ENCODE assay signal across 12 mouse cellular contexts in the genomic region with DNA sequence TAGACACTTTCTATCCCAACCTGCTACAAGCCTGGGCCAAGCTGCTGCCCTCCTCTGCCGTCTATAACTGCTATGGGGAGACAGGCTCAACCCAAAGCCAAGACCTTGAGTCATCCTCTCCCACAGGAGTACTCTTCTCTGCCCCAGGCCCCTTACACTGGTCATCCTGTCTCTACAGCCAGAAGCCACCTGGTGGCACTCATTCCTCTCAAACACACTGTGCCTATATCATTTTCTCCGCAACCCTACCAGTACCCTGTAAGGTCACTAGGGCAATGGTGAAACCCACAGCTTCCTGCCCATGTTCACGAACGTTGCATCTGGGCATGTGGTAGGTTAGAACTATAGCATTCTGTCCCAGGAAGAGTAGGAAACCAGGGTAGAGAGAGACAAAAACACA. TPM values are rescaled to one million over a fixed set of nuclear protein-coding genes. Genes with fewer than 3 reads are reported as not detected.
A peak's percentile ranks its signal among the peaks of the same experiment; 100 is the strongest.
DNase-seq lines count a peak whose midpoint lies in the region; ATAC-seq lines count a peak whose summit lies in the region.
"Had no signal": no experiment of that assay in that cellular context is flagged by ENCODE, and none has a peak within 500 bp of the region (broad histone marks: within the 10 kb centered on the region; RNA-seq: fewer than 3 reads in every experiment).

No protein-coding gene starts in this region.

- H3K4me3 ChIP-seq in heart, embryonic 16.5 days (ENCODE audit: low read length) = no peak overlapping the region
- H3K4me3 ChIP-seq in lung, embryonic 15.5 days = no peak overlapping the region
- H3K4me3 ChIP-seq: hindbrain, embryonic 10.5 days had no signal

- 63% methylated on average over 4 of the region's 4 CpGs for WGBS in heart, embryonic 16.5 days
- WGBS in lung, embryonic 15.5 days = 62% methylated on average over 4 of the region's 4 CpGs

- H3K9ac ChIP-seq in heart, embryonic 16.5 days (ENCODE audit: low read length) = no peak overlapping the region
- no peak overlapping the region for H3K9ac ChIP-seq in lung, embryonic 15.5 days

- no peak for DNase-seq in heart, postnatal 10 days
- no peak for DNase-seq in lung, postnatal 4 days
- DNase-seq in thymus, postnatal 4 days = peak; percentile 52
- DNase-seq in frontal cortex, adult 2 months (ENCODE audit: extremely low spot score in 1 of 2, low spot score in 1 of 2) = no peak
- DNase-seq: cerebellum, postnatal 36 days; kidney, postnatal 14 days; lung, postnatal 14 days had no signal

- H3K36me3 ChIP-seq in heart, embryonic 16.5 days (ENCODE audit: control insufficient read depth, insufficient read depth) = peaks cover 31% of the 10 kb centered on the region
- H3K36me3 ChIP-seq in lung, embryonic 15.5 days = peaks cover 49% of the 10 kb centered on the region

- intact Hi-C loops in heart, postnatal 10 days (cut with DNase I) = no loop called here

- H3K4me2 ChIP-seq in heart, embryonic 16.5 days (ENCODE audit: low read depth, low read length) = no peak overlapping the region
- H3K4me2 ChIP-seq in lung, embryonic 15.5 days = no peak overlapping the region

- H3K4me1 ChIP-seq in heart, embryonic 16.5 days (ENCODE audit: control insufficient read depth, insufficient read depth, low read length) = peaks cover 9% of the 10 kb centered on the region; the same call in 1 of the 2 replicates
- peaks cover 14% of the 10 kb centered on the region; the same call in 1 of the 2 replicates for H3K4me1 ChIP-seq in lung, embryonic 15.5 days

- no peaks in the 10 kb centered on the region for H3K27me3 ChIP-seq in heart, embryonic 16.5 days (ENCODE audit: control insufficient read depth, insufficient read depth, low read length)
- no peaks in the 10 kb centered on the region for H3K27me3 ChIP-seq in lung, embryonic 15.5 days

- H3K27ac ChIP-seq in heart, embryonic 16.5 days (ENCODE audit: low read length) = no peak overlapping the region
- H3K27ac ChIP-seq in lung, embryonic 15.5 days = 0 out of 2 replicates have a peak overlapping the region, but pooled peaks have one; percentile 2
- H3K27ac ChIP-seq: hindbrain, embryonic 10.5 days had no signal

- peaks cover 4% of the 10 kb centered on the region for H3K9me3 ChIP-seq in heart, embryonic 16.5 days (replicated peaks; ENCODE audit: control insufficient read depth, low read length)
- H3K9me3 ChIP-seq in lung, embryonic 15.5 days = no peaks in the 10 kb centered on the region

- 0 out of 2 replicates have a peak, but pooled peaks have one; percentile 25 for ATAC-seq in heart, embryonic 16.5 days (replicated peaks; ENCODE audit: extremely low read depth, insufficient read depth, low FRiP score)
- ATAC-seq in lung, embryonic 15.5 days (ENCODE audit: borderline replicate concordance, extremely low read depth, low FRiP score, low TSS enrichment) = 0 out of 2 replicates have a peak, but pooled peaks have one; percentile 33
- peak; percentile 70 to 72 for ATAC-seq in hematopoietic stem cell, adult 5-6 weeks (replicated peaks in 1 of 2; ENCODE audit: insufficient read depth in 1 of 2, low FRiP score in 2 of 2, low TSS enrichment in 1 of 2, low read depth in 1 of 2, poor library complexity in 2 of 2, severe bottlenecking in 2 of 2)
- ATAC-seq: activated CD4-positive, CD25-positive, alpha-beta regulatory T cell, adult 4 months had no signal

RNA-seq across cellular contexts. Expression of a gene that starts 31.4 kb away (rescaled TPM):
- polyA plus RNA-seq in heart, embryonic 16.5 days (2015; fragmentation: Nextera tagmentation; extraction: Ambion mirVana) = 3.1 and 3.7 TPM in 2 replicates
- total RNA-seq in heart, postnatal 10 days (2021) = 10 to 100 TPM; 50.6 to 51.0 TPM
- polyA plus RNA-seq in lung, embryonic 15.5 days (2015; fragmentation: Nextera tagmentation; extraction: Ambion mirVana) = 7.7 TPM in 2 replicates
- total RNA-seq in hematopoietic stem cell, adult 5-6 weeks (2017) = 22.0 and 24.0 TPM in 2 replicates
- 4.9 and 5.2 TPM in 2 replicates for polyA plus RNA-seq in frontal cortex, adult 2 months (2012; rRNA removed)

RNA-seq across cellular contexts. Expression of a gene that starts 53.2 kb away (rescaled TPM):
- 18.6 and 20.1 TPM in 2 replicates for polyA plus RNA-seq in heart, embryonic 16.5 days (2015; fragmentation: Nextera tagmentation; extraction: Ambion mirVana)
- 10 to 100 TPM; 12.0 to 14.2 TPM for total RNA-seq in heart, postnatal 10 days (2021)
- 31.9 and 32.2 TPM in 2 replicates for polyA plus RNA-seq in lung, embryonic 15.5 days (2015; fragmentation: Nextera tagmentation; extraction: Ambion mirVana)
- total RNA-seq in hematopoietic stem cell, adult 5-6 weeks (2017) = 4.6 and 6.1 TPM in 2 replicates
- 32.8 and 37.2 TPM in 2 replicates for polyA plus RNA-seq in frontal cortex, adult 2 months (2012; rRNA removed)
